Mouse (Mus musculus) hindbrain, embryonic 13.5 days (tissue): ENCODE results near the gene Tdrkh. TPM values are rescaled to one million over a fixed set of nuclear protein-coding genes. Genes with fewer than 3 reads are reported as not detected.

Source experiments
- ATAC-seq: fragments of 200-750 bp; cut with Nextera tagmentation; 2 replicates; pipeline ENCODE4 v1.8.0; 2017; ENCODE audit warnings: moderate TSS enrichment; ENCODE audit not compliant: low FRiP score
- H3K27ac ChIP-seq: fragments of 300-500 bp; sonication (generic); 2 replicates; pipeline ENCODE4 v1.5.1; 2015; ENCODE audit warnings: inconsistent platforms, mild to moderate bottlenecking, moderate library complexity
- H3K27me3 ChIP-seq: fragments of 300-500 bp; sonication (generic); 2 replicates; pipeline ENCODE4 v1.6.1; 2015; ENCODE audit warnings: mild to moderate bottlenecking, inconsistent platforms
- H3K36me3 ChIP-seq: fragments of 300-500 bp; sonication (generic); 2 replicates; pipeline ENCODE4 v1.6.1; 2015; ENCODE audit warnings: mild to moderate bottlenecking, inconsistent platforms
- H3K4me1 ChIP-seq: fragments of 300-500 bp; sonication (generic); replicated peaks from 2 replicates; pipeline ENCODE4 v1.6.1; 2015; ENCODE audit warnings: inconsistent platforms
- H3K4me2 ChIP-seq: fragments of 300-500 bp; sonication (generic); 2 replicates; pipeline ENCODE4 v1.6.1; 2015; ENCODE audit warnings: inconsistent platforms, mild to moderate bottlenecking, moderate library complexity
- H3K4me3 ChIP-seq: fragments of 300-500 bp; sonication (generic); 2 replicates; pipeline ENCODE4 v1.5.1; 2015; ENCODE audit warnings: mild to moderate bottlenecking, inconsistent platforms
- H3K9ac ChIP-seq: fragments of 300-500 bp; sonication (generic); 2 replicates; pipeline ENCODE4 v1.6.1; 2015; ENCODE audit warnings: mild to moderate bottlenecking, inconsistent platforms
- H3K9me3 ChIP-seq: fragments of 300-500 bp; sonication (generic); 2 replicates; pipeline ENCODE4 v1.6.1; 2016; ENCODE audit warnings: inconsistent platforms
- WGBS: fragments of 180-500 bp; shearing (Covaris S2); methylation state at CpG from one replicate; pipeline ENCODE4 v1.1.7; 2015; 5-methylcytosine and 5-hydroxymethylcytosine counted together
- polyA plus RNA-seq: library from polyadenylated mRNA; unstranded; fragments of >200 nt; fragmentation: Nextera tagmentation; extraction: Ambion mirVana; gene quantifications from 2 replicates; pipeline ENCODE4 v1.2.1, GENCODE M21; 2015

Gene Tdrkh
- polyA plus RNA-seq, 1 experiment from 2014 or later: 58.8 TPM

DNA sequence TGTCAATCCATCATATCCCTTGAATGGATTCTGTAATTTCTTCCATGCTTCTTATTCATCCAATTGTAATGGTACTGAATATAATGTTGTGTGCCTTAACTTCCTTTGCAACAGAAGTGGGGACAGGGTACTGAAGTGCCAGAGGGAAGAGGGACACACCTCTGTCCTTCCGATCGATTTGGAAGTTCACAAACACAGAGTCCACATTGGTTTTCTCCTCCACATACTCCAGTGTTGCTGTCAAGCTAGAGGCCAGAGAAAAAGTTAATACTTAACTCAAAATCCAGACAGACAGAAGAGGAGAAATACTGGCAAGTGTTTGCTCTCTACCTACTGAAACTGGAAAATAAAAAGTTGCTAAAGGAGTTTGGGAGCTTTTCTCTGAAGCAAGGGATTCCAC, 21.2 kb downstream of the Tdrkh start:
- H3K27me3 ChIP-seq: no peaks in the 10 kb centered on the region
- H3K9me3 ChIP-seq: no peaks in the 10 kb centered on the region
- H3K27ac ChIP-seq: no peak overlapping the region
- peaks cover 30% of the 10 kb centered on the region for H3K36me3 ChIP-seq
- no peak overlapping the region for H3K4me3 ChIP-seq
- H3K4me1 ChIP-seq: no peaks in the 10 kb centered on the region
- no peak overlapping the region for H3K9ac ChIP-seq
- H3K4me2 ChIP-seq: no peak overlapping the region
- 91% methylated on average over 2 of the region's 2 CpGs for WGBS
- no peak for ATAC-seq

DNA sequence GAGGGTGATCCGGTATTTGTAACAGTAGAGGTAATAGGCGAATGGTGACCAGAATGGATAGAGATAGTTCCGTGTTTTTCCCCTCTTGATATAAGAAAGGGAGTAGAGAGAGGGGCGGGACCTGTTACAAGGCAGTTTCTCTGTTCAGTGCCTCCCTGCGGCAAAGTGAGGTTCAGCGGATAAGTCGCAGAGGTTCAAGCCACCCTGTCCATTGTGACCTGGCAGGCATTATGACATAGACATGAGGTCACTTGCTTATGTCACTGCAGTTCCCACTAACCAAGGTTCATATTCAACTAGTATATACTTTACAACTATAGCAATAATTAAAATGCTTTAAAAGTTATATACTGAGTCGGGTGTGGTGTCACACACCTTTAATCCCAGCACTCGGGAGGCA, 23.3 kb downstream of the Tdrkh start:
- no peak overlapping the region for H3K9ac ChIP-seq
- 0 out of 2 replicates have a peak, but pooled peaks cover 6% of the 10 kb centered on the region for H3K27me3 ChIP-seq
- H3K27ac ChIP-seq: no peak overlapping the region
- H3K4me3 ChIP-seq: no peak overlapping the region
- no peak overlapping the region for H3K4me2 ChIP-seq
- H3K9me3 ChIP-seq: no peaks in the 10 kb centered on the region
- H3K36me3 ChIP-seq: 0 out of 2 replicates have a peak, but pooled peaks cover 12% of the 10 kb centered on the region
- no peak for ATAC-seq
- 89% methylated on average over 9 of the region's 9 CpGs for WGBS
- H3K4me1 ChIP-seq: no peaks in the 10 kb centered on the region

DNA sequence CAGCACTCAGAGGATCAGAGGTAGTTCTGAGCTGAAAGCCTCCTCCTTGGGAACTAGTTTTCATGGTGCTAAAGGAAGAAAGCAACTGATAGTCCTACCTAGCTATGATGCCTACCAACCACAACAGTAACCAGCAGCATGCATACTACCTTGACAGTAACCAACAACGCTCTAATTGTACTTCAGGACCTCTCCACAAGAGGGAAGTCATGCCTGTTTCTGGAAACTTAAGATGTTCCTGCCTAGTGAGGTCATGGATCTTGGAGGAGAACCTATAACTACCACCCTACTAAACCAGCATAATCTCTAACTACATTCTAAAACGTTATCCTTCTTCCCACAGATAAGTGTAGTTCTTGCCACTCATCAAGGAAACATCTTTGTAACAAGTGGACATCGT, 28.1 kb downstream of the Tdrkh start:
- ATAC-seq: no peak
- Histone ChIP-seq H3K36me3 (peaks cover 14% of the 10 kb centered on the region), H3K9ac (no peak overlapping the region), H3K27me3 (0 out of 2 replicates have a peak, but pooled peaks cover 6% of the 10 kb centered on the region), H3K9me3 (no peaks in the 10 kb centered on the region), H3K27ac (no peak overlapping the region), H3K4me1 (peaks cover 13% of the 10 kb centered on the region), H3K4me3 (no peak overlapping the region), H3K4me2 (no peak overlapping the region)
- 39% methylated on average over 3 of the region's 3 CpGs for WGBS

DNA sequence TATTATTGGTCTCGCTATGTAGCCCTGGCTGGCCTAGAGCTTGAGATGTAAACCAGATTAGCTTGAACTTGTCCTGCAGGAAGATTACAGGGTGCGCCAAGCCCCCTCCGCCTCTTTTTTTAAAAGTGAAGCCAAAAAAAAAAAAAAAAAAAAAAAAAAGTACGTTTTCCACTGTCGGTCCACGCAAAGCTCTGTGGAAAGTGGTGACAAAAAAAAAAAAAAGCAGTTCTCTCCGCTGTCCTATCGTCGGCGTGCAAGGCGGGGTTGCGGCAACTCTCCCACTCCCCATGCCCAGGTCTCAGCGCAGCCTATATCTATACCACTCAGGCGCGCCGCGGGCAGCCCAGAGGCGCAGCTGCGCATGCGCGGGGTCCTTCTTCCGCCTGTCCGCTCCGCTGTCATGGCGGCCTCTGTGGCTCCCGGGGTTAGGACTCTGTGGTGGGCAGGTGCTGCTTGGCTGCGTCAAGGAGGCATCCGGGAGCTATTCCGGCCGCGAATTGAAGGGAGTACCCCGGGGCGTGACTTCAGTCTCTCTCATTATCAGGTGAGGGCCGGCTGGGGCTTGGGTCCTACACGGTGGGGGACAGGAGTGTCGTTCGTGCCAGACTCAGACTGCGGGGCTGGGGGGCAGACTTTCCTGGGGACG, 30.0 kb downstream of the Tdrkh start, which contains the start of gene Mrpl9:
Mrpl9 (plus strand) TSS at position 368 of the 646 bp plus-strand sequence.
- WGBS: under 1% methylated on average over 39 of the region's 39 CpGs
- Histone ChIP-seq H3K4me1 (peaks cover 13% of the 10 kb centered on the region), H3K27ac (peak within 1 kb of the TSS; percentile 78), H3K9ac (peak within 1 kb of the TSS; percentile 97), H3K9me3 (no peaks in the 10 kb centered on the region), H3K4me2 (peak within 1 kb of the TSS; percentile 97), H3K4me3 (peak within 1 kb of the TSS; percentile 96), H3K36me3 (peaks cover 33% of the 10 kb centered on the region), H3K27me3 (0 out of 2 replicates have a peak, but pooled peaks cover 6% of the 10 kb centered on the region)
- peak; percentile 98 for ATAC-seq

DNA sequence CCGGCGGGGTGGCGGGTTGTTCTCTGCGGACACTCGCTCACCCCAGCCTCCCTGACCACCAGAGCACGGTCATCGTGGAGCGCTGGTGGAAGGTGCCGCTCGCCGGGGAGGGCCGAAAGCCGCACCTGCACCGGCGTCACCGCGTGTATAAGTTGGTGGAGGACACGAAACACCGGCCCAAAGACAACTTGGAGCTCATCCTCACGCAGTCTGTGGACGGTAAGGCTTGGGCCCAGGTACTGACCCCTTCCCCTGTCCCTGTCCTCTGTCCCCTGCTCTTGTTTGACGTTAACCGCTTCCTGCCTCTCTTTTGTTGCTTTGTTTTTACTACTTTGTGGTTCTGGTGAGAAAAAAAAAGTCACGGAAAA, 30.5 kb downstream of the Tdrkh start, which contains the start of gene Oaz3:
Oaz3 (minus strand) TSS at position 319 of the 368 bp plus-strand sequence.
- Histone ChIP-seq H3K9me3 (no peaks in the 10 kb centered on the region), H3K4me2 (peak within 1 kb of the TSS; percentile 97), H3K27me3 (0 out of 2 replicates have a peak, but pooled peaks cover 6% of the 10 kb centered on the region), H3K36me3 (peaks cover 38% of the 10 kb centered on the region), H3K4me3 (peak within 1 kb of the TSS; percentile 96), H3K9ac (peak within 1 kb of the TSS; percentile 97), H3K27ac (peak within 1 kb of the TSS; percentile 78), H3K4me1 (peaks cover 13% of the 10 kb centered on the region)
- under 1% methylated on average over 24 of the region's 24 CpGs for WGBS
- peak; percentile 49; the same call in 1 of the 2 replicates for ATAC-seq

DNA sequence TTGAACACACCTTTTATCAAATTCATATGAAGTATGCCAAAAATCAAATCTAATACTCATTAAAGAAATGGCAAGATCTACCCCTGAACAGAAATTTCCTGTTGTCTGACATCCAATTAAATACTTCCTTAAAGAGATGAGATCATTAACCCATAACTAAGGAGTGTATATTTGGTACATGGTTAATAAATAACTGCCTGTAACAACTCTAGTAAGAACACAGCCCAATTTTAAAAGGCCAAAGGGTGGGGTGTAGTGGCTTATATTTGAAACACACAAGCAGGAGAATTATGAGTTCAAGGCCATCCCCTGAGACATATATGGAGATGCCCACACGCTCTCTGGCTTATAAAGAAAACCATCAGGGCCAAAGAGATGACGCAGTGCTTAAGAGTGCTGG, 36.3 kb downstream of the Tdrkh start:
- no peak overlapping the region for H3K4me3 ChIP-seq
- no peak overlapping the region for H3K4me2 ChIP-seq
- H3K9ac ChIP-seq: no peak overlapping the region
- peaks cover 57% of the 10 kb centered on the region for H3K36me3 ChIP-seq
- H3K9me3 ChIP-seq: no peaks in the 10 kb centered on the region
- no peak overlapping the region for H3K27ac ChIP-seq
- ATAC-seq: no peak
- peaks cover 5% of the 10 kb centered on the region for H3K4me1 ChIP-seq
- no peaks in the 10 kb centered on the region for H3K27me3 ChIP-seq
- 91% methylated on average over 2 of the region's 2 CpGs for WGBS

DNA sequence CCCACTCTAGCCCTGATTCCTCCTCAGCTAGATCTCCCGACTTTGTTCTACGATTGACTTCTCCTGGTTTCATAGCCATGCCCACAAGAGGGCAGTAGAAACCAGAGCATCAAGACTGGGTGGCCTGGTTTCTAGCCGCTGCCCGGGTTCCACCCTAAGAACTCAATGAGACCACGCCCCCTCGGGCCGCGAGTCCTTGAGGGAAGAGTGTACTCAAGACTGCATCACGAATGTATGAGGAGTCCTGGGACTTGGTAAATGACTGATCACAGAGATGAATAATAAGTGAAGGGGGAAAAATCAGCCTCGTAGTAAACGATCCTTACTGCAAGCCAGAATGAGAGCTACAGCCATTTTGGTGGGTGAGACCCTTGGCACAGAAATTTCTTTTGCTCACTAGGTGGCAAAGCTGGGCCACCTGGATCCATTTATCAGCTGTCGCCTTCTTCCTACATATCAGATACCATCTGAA, 43.5 kb downstream of the Tdrkh start:
- H3K27me3 ChIP-seq: 0 out of 2 replicates have a peak, but pooled peaks cover 7% of the 10 kb centered on the region
- no peaks in the 10 kb centered on the region for H3K9me3 ChIP-seq
- peaks cover 6% of the 10 kb centered on the region; the same call in 1 of the 2 replicates for H3K4me1 ChIP-seq
- no peaks in the 10 kb centered on the region for H3K36me3 ChIP-seq
- ATAC-seq: peak; percentile 93
- WGBS: 2% methylated on average over 12 of the region's 12 CpGs
- peak overlapping the region; percentile 46; the same call in 1 of the 2 replicates for H3K9ac ChIP-seq
- peak overlapping the region; percentile 36 for H3K4me3 ChIP-seq
- H3K27ac ChIP-seq: no peak overlapping the region
- peak overlapping the region; percentile 50 for H3K4me2 ChIP-seq

DNA sequence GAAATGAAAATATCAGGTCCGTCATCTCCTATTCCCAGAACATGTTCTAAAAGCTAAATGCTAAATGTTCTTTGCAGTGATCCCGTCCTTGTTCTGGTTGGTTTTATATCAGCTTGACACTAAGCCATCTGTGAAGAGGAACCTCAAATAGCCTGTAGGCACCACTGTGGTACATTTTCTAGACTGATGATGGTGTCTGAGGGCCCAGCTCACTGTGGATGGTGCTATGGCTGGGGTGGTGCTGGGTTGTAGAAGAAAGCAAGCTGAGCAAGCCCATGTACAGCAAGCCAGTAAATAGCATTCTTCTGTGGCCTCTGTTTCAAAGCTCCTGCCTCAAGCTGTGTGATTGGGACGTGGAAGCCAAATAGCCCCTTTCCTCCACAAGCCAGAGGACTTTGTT, 44.0 kb downstream of the Tdrkh start:
- Histone ChIP-seq H3K36me3 (no peaks in the 10 kb centered on the region), H3K4me3 (peak overlapping the region; percentile 36), H3K4me1 (peaks cover 6% of the 10 kb centered on the region; the same call in 1 of the 2 replicates), H3K27me3 (0 out of 2 replicates have a peak, but pooled peaks cover 7% of the 10 kb centered on the region), H3K4me2 (peak overlapping the region; percentile 50; the same call in 1 of the 2 replicates), H3K9ac (no peak overlapping the region), H3K9me3 (no peaks in the 10 kb centered on the region), H3K27ac (no peak overlapping the region; the same call in 1 of the 2 replicates)
- peak; percentile 34; the same call in 1 of the 2 replicates for ATAC-seq
- WGBS: 81% methylated on average over 3 of the region's 3 CpGs

DNA sequence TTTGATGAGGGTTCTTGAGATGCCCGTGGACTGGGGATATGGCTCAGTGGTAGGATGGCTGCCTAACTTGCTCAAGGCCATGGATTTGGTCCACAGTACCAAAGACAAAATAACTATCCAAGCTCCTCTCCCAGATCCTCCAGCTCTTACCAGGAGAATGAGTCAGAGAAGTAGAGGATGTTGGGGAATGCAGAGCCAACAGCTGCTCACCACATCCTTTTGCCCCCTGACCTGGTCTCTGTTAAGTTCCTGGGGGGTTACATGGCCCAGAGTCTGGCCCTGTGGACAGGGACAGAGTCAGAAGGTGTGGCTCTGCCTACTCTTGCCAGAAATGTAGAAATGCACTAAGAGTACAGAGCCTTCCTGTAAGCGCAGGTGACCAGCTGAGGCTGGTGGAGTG, 46.8 kb downstream of the Tdrkh start:
- no peak overlapping the region for H3K4me2 ChIP-seq
- ATAC-seq: no peak
- H3K9me3 ChIP-seq: no peaks in the 10 kb centered on the region
- H3K4me3 ChIP-seq: no peak overlapping the region
- peaks cover 22% of the 10 kb centered on the region for H3K4me1 ChIP-seq
- 100% methylated on average over 2 of the region's 2 CpGs for WGBS
- H3K36me3 ChIP-seq: no peaks in the 10 kb centered on the region
- 0 out of 2 replicates have a peak, but pooled peaks cover 7% of the 10 kb centered on the region for H3K27me3 ChIP-seq
- no peak overlapping the region for H3K27ac ChIP-seq
- no peak overlapping the region for H3K9ac ChIP-seq

DNA sequence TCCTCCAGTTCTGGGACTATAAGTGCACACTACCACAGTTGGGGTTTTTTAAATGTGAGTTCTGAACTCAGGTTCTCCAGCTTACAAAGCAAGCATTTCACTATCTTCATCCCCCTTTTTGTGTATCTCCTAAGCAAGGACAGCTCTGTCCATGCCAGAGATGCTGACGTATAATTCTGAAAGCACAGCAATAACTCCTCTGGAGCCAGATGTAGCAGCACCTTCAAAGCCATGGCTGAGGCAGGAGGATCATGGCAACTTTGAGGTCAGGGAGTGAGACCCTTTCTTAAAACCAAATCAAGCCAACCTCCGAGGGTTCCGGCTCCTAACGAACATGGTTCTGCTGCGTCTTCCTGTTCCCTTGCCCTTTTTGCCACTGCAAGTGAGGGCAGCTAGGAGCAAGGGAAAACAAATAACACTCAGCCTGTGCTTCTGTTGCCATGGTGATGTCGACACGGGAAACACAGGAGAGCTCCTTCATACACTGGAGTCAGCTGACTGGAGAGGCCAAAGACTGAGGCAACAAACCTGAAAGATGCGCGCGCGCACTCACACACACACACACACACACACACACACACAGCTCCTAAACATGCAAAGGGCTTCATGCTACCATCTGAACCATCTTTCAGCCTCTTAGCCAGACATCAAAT, 51.0 kb downstream of the Tdrkh start:
- Histone ChIP-seq H3K4me1 (peaks cover 38% of the 10 kb centered on the region), H3K4me3 (no peak overlapping the region), H3K27ac (peak overlapping the region; percentile 94), H3K27me3 (no peaks in the 10 kb centered on the region), H3K4me2 (peak overlapping the region; percentile 15; the same call in 1 of the 2 replicates), H3K36me3 (no peaks in the 10 kb centered on the region), H3K9me3 (no peaks in the 10 kb centered on the region), H3K9ac (peak overlapping the region; percentile 29; the same call in 1 of the 2 replicates)
- WGBS: 18% methylated on average over 11 of the region's 11 CpGs
- ATAC-seq: peak; percentile 74

DNA sequence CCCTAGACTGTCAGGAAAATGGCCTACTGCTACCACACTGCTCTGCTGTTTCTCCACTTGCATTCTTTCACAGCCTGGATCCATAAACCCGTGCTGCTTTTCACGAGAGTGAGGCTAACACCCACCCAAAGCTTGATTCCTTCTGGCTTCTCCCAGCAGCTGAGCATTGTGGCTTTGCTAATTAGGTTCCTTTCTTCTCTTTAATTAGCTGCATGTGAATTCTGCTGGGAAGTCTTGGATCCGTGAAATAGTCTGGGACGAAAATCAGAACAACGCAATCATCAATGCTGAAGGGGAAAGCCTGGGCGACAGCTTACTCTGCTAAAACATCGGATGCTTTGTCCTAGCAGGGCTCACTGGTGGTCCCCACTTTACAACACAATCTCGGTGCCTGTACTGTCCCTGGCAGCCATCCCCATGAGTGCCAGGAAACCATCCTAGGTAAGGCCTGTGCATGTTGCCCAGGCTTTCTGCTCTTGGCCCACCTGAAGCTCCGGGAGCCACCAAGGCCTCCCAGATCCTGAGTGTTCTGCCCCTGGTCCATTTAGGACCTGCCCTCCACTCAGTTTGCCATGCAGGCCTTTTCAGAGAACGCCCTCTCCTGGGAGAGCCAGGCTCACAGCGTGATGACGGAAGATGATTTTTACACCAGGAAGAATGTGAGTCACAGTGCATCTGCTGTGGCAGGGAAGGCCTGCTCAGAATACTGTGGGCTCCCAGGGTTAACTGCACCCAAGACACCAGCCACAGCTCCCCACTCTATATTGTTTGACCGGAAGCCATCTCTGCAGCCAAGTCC, 52.8 kb downstream of the Tdrkh start:
- Histone ChIP-seq H3K9me3 (no peaks in the 10 kb centered on the region), H3K9ac (peak overlapping the region; percentile 59), H3K4me1 (peaks cover 39% of the 10 kb centered on the region), H3K36me3 (no peaks in the 10 kb centered on the region), H3K4me3 (no peak overlapping the region), H3K4me2 (no peak overlapping the region), H3K27me3 (no peaks in the 10 kb centered on the region), H3K27ac (peak overlapping the region; percentile 94)
- peak; percentile 63 for ATAC-seq
- 37% methylated on average over 13 of the region's 13 CpGs for WGBS

DNA sequence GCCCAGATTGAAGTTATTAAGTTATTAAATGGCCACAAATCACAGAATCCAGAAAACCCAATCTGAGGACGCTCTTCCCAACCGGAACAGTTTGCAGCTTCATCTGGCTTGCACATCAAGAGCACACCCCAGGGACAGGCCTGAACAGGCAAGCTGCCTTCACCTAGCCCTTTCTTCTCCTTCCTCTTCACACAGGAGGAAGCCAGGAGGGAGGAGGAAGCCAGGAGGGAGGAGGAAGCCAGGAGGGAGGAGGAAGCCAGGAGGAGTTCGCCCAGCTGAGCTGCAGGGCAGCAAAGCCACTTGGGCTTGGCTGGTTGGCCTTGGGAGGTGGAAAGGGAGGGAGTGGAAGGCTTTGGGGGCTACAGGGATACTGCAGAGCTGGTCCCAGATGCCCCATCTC, 55.9 kb downstream of the Tdrkh start:
- WGBS: 49% methylated on average over 3 of the region's 3 CpGs
- Histone ChIP-seq H3K27me3 (no peaks in the 10 kb centered on the region), H3K36me3 (no peaks in the 10 kb centered on the region), H3K4me3 (no peak overlapping the region), H3K4me2 (no peak overlapping the region), H3K9ac (no peak overlapping the region), H3K9me3 (no peaks in the 10 kb centered on the region), H3K27ac (no peak overlapping the region), H3K4me1 (peaks cover 45% of the 10 kb centered on the region)
- no peak for ATAC-seq
